Mouse (Mus musculus): ENCODE measurements around the gene Tmem243. TPM values are rescaled to one million over a fixed set of nuclear protein-coding genes. Genes with fewer than 3 reads are reported as not detected.

The Tmem243 gene
- 10 to 100 TPM; 18.6 to 56.8 TPM for total RNA-seq (2021)
- long read RNA-seq, experiment 1, full-length matches to known transcripts: 78 of 96 reads
- long read RNA-seq, experiment 1, partial matches to known transcripts: 12 of 96 reads
- long read RNA-seq, experiment 1, other reads (novel, unspliced or antisense): 6 of 96 reads
- long read RNA-seq, experiment 2, full-length matches to known transcripts: 32 of 35 reads
- long read RNA-seq, experiment 2, partial matches to known transcripts: 2 of 35 reads
- long read RNA-seq, experiment 2, other reads (novel, unspliced or antisense): 1 of 35 reads

- DNase-seq: peak; percentile 97
These were observed at the start of gene Tmem243 for GRCm38 (mm10) chr5:9100207-9100848. Gene Tmem243, plus strand, starts transcription at chr5:9100668.

GRCm38 (mm10) chr5:9056020-9056660 lies 44.3 kb upstream of the Tmem243 start:
- DNase-seq: peak; percentile 29 to 70

GRCm38 (mm10) chr5:9057277-9057879 lies 43.1 kb upstream of the Tmem243 start:
- peak; percentile 79 to 81 for DNase-seq

GRCm38 (mm10) chr5:9059303-9060023 lies 41.0 kb upstream of the Tmem243 start:
- DNase-seq: no peak

GRCm38 (mm10) chr5:9060228-9060627 lies 40.2 kb upstream of the Tmem243 start:
- no peak for DNase-seq

GRCm38 (mm10) chr5:9064217-9064616 lies 36.3 kb upstream of the Tmem243 start:
- no peak for DNase-seq

- peak; percentile 82 to 84 for DNase-seq
These were observed 31.6 kb upstream of the Tmem243 start for GRCm38 (mm10) chr5:9068886-9069285.

- DNase-seq: no peak
These were observed 30.8 kb upstream of the Tmem243 start for GRCm38 (mm10) chr5:9069599-9070209.

GRCm38 (mm10) chr5:9071360-9071759 lies 29.1 kb upstream of the Tmem243 start:
- no peak for DNase-seq

- peak; percentile 38 to 40 for DNase-seq
These were observed 27.2 kb upstream of the Tmem243 start for GRCm38 (mm10) chr5:9073177-9073854.

- DNase-seq: no peak
These were observed 20.5 kb upstream of the Tmem243 start for GRCm38 (mm10) chr5:9079773-9080501.

GRCm38 (mm10) chr5:9086924-9087719 lies 13.3 kb upstream of the Tmem243 start:
- no peak for DNase-seq

- DNase-seq: no peak
These were observed 9.9 kb upstream of the Tmem243 start for GRCm38 (mm10) chr5:9090493-9091106.

- DNase-seq: no peak
These were observed 7.8 kb upstream of the Tmem243 start for GRCm38 (mm10) chr5:9092716-9093115.

- DNase-seq: no peak
These were observed 7.0 kb upstream of the Tmem243 start for GRCm38 (mm10) chr5:9093490-9093889.

GRCm38 (mm10) chr5:9100849-9101801 lies 657 bp downstream of the Tmem243 start:
- DNase-seq: peak; percentile 60 to 79

GRCm38 (mm10) chr5:9102696-9103095 lies 2.2 kb downstream of the Tmem243 start:
- peak; percentile 30 to 35 for DNase-seq

GRCm38 (mm10) chr5:9103958-9104357 lies 3.5 kb downstream of the Tmem243 start:
- DNase-seq: no peak
